Mouse (Mus musculus): ENCODE measurements at regions not wholly inside any gene's neighbourhood (a gene's known extent, or its start where the extent isn't known, plus 50 kb on each side); places are given as distances from the start of the nearest gene placed in this dataset.

GRCm38 (mm10) chr10:16600041-16600440 lies 1123.0 kb upstream of the Cited2 start:
- no peak for DNase-seq

DNA sequence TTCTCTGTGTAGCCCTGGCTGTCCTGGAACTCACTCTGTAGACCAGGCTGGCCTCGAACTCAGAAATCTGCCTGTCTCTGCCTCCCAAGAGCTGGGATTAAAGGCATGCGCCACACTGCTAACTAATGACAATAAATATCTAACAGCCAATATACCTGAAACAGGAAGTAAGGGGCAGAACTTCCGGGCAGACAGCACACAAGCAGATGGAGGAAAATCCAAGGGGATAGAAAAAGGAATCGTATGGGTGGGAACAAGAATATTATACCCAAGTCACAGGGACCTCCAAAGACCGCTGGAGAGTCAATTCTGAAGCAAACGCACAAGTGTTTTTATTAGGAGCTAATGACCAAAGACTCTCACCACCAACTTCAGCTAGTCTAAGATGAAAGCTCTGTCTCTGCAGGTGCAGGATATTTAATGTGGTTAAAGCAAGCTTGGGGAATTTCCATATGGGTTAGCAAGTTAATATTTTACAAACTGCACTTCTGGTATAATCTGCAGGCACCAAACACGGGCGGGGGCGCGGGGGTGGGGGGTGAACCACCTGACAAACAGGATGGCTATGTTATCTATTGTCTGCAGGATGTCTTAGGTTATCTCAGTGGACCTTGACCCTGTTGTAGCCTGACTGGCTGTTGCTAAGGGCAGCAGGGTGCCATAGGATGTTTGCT lies 1122.3 kb upstream of the Cited2 start:
- no peak for DNase-seq

GRCm38 (mm10) chr10:16601225-16601595 lies 1121.8 kb upstream of the Cited2 start:
- DNase-seq, result no peak

GRCm38 (mm10) chr10:16608339-16608738 lies 1114.7 kb upstream of the Cited2 start:
- DNase-seq, result no peak

- no peak for DNase-seq
Measured at GRCm38 (mm10) chr10:16618752-16619151, 1104.3 kb upstream of the Cited2 start.

DNA sequence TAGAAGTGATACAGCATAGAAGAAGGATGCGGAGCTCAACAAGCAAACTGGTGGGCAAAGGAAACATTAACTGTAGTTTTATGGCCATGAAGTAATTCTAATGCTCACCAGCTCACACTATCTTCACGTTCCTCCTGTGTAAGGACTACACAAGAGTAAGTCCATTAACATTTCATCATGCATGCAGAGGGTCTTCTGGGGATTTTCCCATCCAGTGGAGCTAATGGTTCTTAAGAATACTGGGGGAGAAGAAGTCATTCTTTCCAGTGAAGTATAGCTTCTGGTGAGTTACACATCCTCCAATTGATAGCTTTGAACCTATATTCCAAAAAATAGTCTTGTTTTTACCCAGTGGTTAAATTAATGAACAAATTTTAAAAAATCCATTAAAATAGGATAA lies 1103.4 kb upstream of the Cited2 start:
- no peak for DNase-seq

- no peak for DNase-seq
Measured at GRCm38 (mm10) chr10:16620804-16621559, 1102.0 kb upstream of the Cited2 start.

GRCm38 (mm10) chr10:16622821-16623220 lies 1100.2 kb upstream of the Cited2 start:
- no peak for DNase-seq

DNA sequence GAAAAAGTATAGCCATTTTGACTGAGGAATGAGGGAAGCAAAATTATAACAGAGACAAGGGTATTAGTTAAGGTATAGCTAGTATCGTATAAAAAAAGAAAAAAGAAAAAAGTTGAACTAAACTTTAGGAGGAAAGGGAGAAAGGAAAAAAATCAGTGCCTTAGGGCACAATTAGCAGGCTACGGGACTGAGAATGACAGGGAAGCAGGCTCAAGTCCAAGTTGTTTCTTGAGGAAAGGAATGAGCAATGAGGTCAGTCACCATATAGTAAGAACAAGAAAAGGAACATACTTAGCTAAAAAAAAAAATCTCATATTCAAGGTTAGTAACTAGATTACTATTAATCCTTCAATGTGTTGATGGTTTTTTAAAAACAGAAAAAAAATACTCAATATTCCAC lies 1089.8 kb upstream of the Cited2 start:
- DNase-seq, result no peak

DNA sequence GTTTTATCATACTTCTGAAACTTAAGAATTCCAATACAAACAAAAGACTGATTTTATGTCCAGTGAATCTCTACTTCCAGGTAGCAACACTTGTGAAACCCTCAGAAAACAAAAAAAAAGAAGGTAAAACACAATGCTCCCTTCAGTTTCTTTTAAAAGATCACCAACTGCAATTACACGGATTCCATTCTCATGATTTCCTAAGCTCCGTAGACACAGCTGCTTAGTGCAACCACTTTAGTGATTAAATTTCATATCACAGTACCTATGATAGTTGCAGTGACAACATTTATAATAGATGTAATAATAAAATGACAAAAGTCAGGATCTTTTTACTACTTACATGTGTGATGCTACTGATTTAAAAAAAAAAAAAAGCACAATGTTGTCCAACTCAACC lies 1087.6 kb upstream of the Cited2 start:
- DNase-seq, result no peak

DNA sequence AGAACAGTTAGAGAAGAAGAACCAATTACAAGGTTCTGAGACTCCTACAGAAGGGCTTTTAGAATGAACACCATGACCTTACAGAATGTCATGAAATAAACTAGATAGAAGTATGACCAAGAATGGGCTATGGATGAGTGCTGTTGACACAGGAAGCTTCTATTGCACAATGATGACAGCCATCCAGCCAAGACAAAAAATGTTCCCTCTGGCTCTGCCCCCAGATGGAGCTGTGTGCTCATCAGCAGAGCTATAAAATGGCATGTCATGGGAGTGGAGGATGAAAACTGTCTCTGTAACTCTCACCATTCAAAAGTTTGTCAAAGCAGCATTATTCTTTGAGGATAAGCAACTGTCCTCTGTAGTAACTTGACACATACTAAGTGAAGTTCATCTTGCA lies 1086.0 kb upstream of the Cited2 start:
- DNase-seq, result peak; percentile 96

GRCm38 (mm10) chr10:16638111-16638510 lies 1084.9 kb upstream of the Cited2 start:
- no peak for DNase-seq

GRCm38 (mm10) chr10:16640136-16640535 lies 1082.9 kb upstream of the Cited2 start:
- DNase-seq, result no peak

DNA sequence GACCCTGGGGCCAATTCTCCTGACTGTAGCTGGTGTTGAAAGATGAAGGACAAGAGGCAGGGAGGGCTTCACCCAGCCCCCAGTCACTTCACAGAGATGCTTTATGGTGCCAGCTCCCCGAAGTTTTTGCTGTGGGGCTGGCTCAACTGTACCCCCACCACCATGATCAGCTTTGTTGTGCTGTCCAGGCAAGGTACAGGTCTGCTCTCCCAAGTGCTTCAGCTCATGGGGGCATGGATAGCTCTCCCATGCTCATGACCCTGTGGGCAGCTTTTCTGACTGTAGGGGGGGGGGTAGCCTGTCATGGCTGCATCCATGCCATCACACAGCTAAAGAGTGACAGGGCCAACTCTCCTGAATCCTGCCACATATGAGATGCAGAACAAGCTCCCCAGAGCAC lies 1072.9 kb upstream of the Cited2 start:
- no peak for DNase-seq

DNA sequence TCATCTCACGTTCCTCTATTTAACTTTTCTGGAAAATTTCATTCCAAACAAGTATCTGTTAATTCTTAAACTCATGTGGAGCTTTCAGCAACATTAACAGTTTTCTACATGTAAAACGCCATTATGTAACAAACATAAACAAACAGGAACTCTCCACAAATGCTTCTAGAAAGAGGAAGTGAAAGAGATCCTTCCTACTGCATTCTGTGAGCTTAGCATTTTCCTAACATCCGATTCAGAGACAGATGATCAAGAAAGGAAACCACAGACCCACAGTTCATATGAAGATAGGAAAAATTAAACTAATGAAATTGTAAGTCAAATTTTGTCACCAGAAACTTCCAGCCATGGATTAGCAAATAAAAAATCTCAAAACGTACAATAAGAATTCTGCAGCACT lies 1070.6 kb upstream of the Cited2 start:
- no peak for DNase-seq

GRCm38 (mm10) chr10:16664483-16664882 lies 1058.5 kb upstream of the Cited2 start:
- no peak for DNase-seq

DNA sequence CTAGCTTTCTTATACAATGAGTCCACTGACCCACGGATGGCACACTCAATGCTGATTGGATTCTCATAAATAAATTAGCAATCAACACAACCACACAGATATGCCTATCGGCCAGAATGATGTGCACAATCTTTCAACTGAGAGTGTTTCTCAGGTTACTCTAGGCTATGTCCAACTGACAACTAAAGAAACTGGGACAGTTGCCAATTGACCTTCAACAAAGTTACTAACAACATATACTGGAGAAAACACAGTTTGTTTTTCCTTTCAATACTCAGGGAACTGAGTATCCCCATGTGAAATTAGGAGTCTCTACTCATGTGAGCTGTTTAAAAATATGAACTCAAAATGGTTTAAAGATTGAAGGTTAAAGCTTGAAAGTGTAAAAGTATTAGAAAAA lies 1052.7 kb upstream of the Cited2 start:
- DNase-seq, result no peak

GRCm38 (mm10) chr10:16681001-16681400 lies 1042.0 kb upstream of the Cited2 start:
- no peak for DNase-seq

DNA sequence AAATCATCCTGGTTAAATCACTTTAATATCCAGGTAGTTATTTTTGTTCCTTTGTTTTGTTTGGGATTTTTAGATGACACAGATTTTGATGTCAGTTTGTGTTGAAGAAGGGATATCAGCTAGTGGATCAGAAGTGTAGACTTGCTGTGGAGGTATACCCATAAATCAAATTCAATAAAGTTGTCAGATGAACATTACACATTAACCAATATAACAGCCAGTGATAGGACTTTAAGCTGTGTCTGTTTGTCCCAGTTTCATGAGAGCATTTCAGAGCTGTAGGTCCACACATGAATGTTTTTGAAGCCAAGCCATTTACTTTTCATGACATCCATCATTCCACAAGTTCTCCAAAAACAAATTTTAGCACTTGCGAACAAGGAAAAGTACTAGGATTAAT lies 1037.7 kb upstream of the Cited2 start:
- no peak for DNase-seq

DNA sequence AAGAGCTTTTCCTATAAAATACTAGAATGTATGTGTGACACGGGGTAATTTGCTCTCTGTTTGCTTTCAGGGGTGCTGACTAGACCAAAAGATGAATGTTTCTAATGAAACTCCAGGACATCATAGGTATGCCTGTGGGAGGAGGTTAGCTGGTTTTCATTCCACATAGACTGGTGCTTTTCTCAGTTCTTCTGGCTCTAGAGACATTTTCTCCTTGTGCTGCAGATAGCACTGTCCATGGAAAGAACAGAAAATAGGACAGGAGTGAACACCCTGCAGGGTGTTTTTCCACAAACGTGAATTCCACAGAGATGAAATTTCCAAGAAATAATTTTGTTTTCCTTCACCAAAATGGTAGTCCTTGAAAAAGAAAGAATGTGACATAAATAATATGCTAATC lies 1016.0 kb upstream of the Cited2 start:
- DNase-seq, result no peak

DNA sequence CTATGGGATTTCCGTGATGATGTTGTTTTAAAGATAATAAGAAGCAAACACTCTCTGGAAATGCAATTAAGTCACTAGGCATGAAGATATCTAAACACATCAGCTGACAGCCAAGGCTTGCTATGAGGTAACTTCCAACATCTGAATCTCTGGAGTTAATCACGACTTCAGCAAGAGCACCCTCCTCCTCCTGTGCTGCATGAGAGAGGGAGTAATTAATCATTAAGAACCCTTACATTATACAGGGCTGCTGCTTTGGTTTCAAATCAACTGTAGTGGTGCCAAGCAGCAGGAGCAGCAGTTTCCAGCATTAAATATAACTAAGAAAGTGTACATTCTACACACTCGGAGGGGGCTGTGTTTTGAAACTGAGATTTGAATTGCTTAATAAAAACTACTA lies 1009.9 kb upstream of the Cited2 start:
- no peak for DNase-seq

GRCm38 (mm10) chr10:16714065-16714464 lies 1009.0 kb upstream of the Cited2 start:
- no peak for DNase-seq

DNA sequence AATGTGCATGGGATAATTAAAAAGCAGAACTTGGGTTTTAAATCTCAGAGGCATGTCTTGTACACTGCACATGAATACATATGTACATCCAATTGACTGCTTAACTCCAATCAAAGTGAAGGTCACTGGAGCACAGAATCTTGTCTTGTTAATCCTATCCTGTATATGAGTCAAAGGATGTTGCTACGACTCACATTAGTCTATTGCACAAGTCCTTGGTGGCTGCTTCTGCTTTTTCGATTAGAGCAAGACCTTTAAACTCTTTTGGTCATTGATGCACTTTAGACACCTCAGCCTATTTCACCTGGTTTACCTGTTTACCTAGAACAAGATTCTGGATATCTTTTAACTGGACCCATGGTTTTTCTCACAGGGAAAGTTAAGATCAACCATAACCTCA lies 1008.5 kb upstream of the Cited2 start:
- no peak for DNase-seq

- DNase-seq, result no peak
Measured at GRCm38 (mm10) chr10:16742246-16742645, 980.8 kb upstream of the Cited2 start.

GRCm38 (mm10) chr10:16751546-16751945 lies 971.5 kb upstream of the Cited2 start:
- DNase-seq, result no peak
